Mouse (Mus musculus) C2C12 (cell line): ENCODE measurements around the gene Gm21885. TPM values are rescaled to one million over a fixed set of nuclear protein-coding genes. Genes with fewer than 3 reads are reported as not detected.
A peak's percentile ranks its signal among the peaks of the same experiment; 100 is the strongest.

Source experiments
- H3K27me3 ChIP-seq: one replicate; pipeline ENCODE4 v1.6.1; 2011; ENCODE audit not compliant: control insufficient read depth, insufficient read depth, insufficient read length
- H3K36me3 ChIP-seq: one replicate; pipeline ENCODE4 v1.6.1; 2011; ENCODE audit not compliant: control insufficient read depth, insufficient read depth
- H3K4me3 ChIP-seq: one replicate; pipeline ENCODE4 v1.5.1; 2011; ENCODE audit warnings: mild to moderate bottlenecking, control low read depth; ENCODE audit not compliant: poor library complexity, insufficient read depth, severe bottlenecking
- H3K79me2 ChIP-seq: one replicate; pipeline ENCODE4 v1.6.1; 2011; ENCODE audit not compliant: control insufficient read depth, insufficient read depth
- H3K79me3 ChIP-seq: one replicate; pipeline ENCODE4 v1.6.1; 2011; ENCODE audit warnings: low read depth, control low read depth
- H3ac ChIP-seq: one replicate; pipeline ENCODE3; 2011; ENCODE audit warnings: low read depth; ENCODE audit not compliant: control insufficient read depth, insufficient read length
- CEBPB ChIP-seq: IDR thresholded peaks from one replicate; pipeline ENCODE4 v1.6.1; 2011; ENCODE audit warnings: low read depth, mild to moderate bottlenecking, control low read depth, moderate library complexity
- CTCF ChIP-seq: IDR thresholded peaks from one replicate; pipeline ENCODE4 v1.5.1; 2011; ENCODE audit not compliant: control insufficient read depth, insufficient read depth, insufficient read length
- FOSL1 ChIP-seq: IDR thresholded peaks from one replicate; pipeline ENCODE4 v1.8.0; 2011; ENCODE audit warnings: mild to moderate bottlenecking, low read length; ENCODE audit not compliant: poor library complexity, insufficient read depth, severe bottlenecking
- MAX ChIP-seq: IDR thresholded peaks from one replicate; pipeline ENCODE4 v1.6.1; 2011; ENCODE audit warnings: mild to moderate bottlenecking, control low read depth
- MYOD1 ChIP-seq: IDR thresholded peaks from one replicate; pipeline ENCODE4 v1.6.1; 2011; ENCODE audit warnings: low read depth; ENCODE audit not compliant: control insufficient read depth, insufficient read length
- MYOG ChIP-seq: IDR thresholded peaks from one replicate; pipeline ENCODE4 v1.6.1; 2011; ENCODE audit not compliant: control insufficient read depth, insufficient read length; ENCODE audit errors: extremely low read depth
- USF1 ChIP-seq: IDR thresholded peaks from one replicate; pipeline ENCODE4 v1.6.1; 2011; ENCODE audit warnings: low read depth, mild to moderate bottlenecking, control low read depth, moderate library complexity
- polyA plus RNA-seq: library from polyadenylated mRNA; unstranded; fragments of >200 nt; fragmentation: generic; extraction: Trizol; gene quantifications from one replicate; pipeline ENCODE4 v1.2.1, GENCODE M21; 2012; ENCODE audit warnings: missing spikeins

Gm21885 gene
- polyA plus RNA-seq, 1 experiment, result not detected

- H3K79me2 ChIP-seq, result no peaks in the 10 kb centered on the region
- no peaks in the 10 kb centered on the region for H3K79me3 ChIP-seq
- H3ac ChIP-seq, result no peak overlapping the region
- no peak overlapping the region for H3K4me3 ChIP-seq
- TF ChIP-seq CEBPB (no peak), FOSL1 (no peak), CTCF (no peak), USF1 (no peak), MAX (no peak), MYOG (no peak), MYOD1 (no peak)
- H3K36me3 ChIP-seq, result no peaks in the 10 kb centered on the region
- no peaks in the 10 kb centered on the region for H3K27me3 ChIP-seq
These were observed 8.4 kb upstream of the Gm21885 start for GRCm38 (mm10) chr11:94272960-94273927.

- Histone ChIP-seq H3K4me3 (no peak overlapping the region), H3K79me2 (no peaks in the 10 kb centered on the region), H3K79me3 (no peaks in the 10 kb centered on the region), H3K36me3 (no peaks in the 10 kb centered on the region), H3K27me3 (no peaks in the 10 kb centered on the region), H3ac (no peak overlapping the region)
- TF ChIP-seq MYOG (no peak), CTCF (no peak), MYOD1 (no peak), CEBPB (no peak), MAX (no peak), FOSL1 (no peak), USF1 (no peak)
These were observed 7.3 kb upstream of the Gm21885 start for GRCm38 (mm10) chr11:94274206-94274867.

- H3K27me3 ChIP-seq, result no peaks in the 10 kb centered on the region
- no peaks in the 10 kb centered on the region for H3K79me3 ChIP-seq
- H3K4me3 ChIP-seq, result no peak overlapping the region
- H3K79me2 ChIP-seq, result no peaks in the 10 kb centered on the region
- H3ac ChIP-seq, result no peak overlapping the region
- H3K36me3 ChIP-seq, result no peaks in the 10 kb centered on the region
- TF ChIP-seq FOSL1, result no peak
- no peak for TF ChIP-seq CEBPB
- TF ChIP-seq MYOD1, result no peak
- no peak for TF ChIP-seq USF1
- TF ChIP-seq CTCF, result no peak
- TF ChIP-seq MYOG, result no peak
- no peak for TF ChIP-seq MAX
These were observed 6.4 kb upstream of the Gm21885 start for GRCm38 (mm10) chr11:94275226-94275625.

GRCm38 (mm10) chr11:94275686-94276085 lies 6.0 kb upstream of the Gm21885 start:
- Histone ChIP-seq H3K79me3 (no peaks in the 10 kb centered on the region), H3K4me3 (no peak overlapping the region), H3K36me3 (no peaks in the 10 kb centered on the region), H3K27me3 (no peaks in the 10 kb centered on the region), H3ac (no peak overlapping the region), H3K79me2 (no peaks in the 10 kb centered on the region)
- TF ChIP-seq FOSL1, result no peak
- TF ChIP-seq CTCF, result no peak
- no peak for TF ChIP-seq CEBPB
- TF ChIP-seq MAX, result no peak
- no peak for TF ChIP-seq MYOG
- TF ChIP-seq USF1, result no peak
- no peak for TF ChIP-seq MYOD1

GRCm38 (mm10) chr11:94276869-94277337 lies 4.8 kb upstream of the Gm21885 start:
- Histone ChIP-seq H3K27me3 (no peaks in the 10 kb centered on the region), H3K4me3 (no peak overlapping the region), H3ac (no peak overlapping the region), H3K79me2 (no peaks in the 10 kb centered on the region), H3K36me3 (peaks cover 8% of the 10 kb centered on the region), H3K79me3 (no peaks in the 10 kb centered on the region)
- TF ChIP-seq MAX, result peak; percentile 88
- TF ChIP-seq USF1, result no peak
- TF ChIP-seq CTCF, result peak; percentile 90

GRCm38 (mm10) chr11:94282291-94282690 lies 618 bp downstream of the Gm21885 start:
- Histone ChIP-seq H3K36me3 (peaks cover 42% of the 10 kb centered on the region), H3K79me3 (no peaks in the 10 kb centered on the region), H3K27me3 (no peaks in the 10 kb centered on the region), H3ac (no peak overlapping the region), H3K79me2 (no peaks in the 10 kb centered on the region), H3K4me3 (no peak overlapping the region)
- no peak for TF ChIP-seq MYOD1
- no peak for TF ChIP-seq MAX
- TF ChIP-seq USF1, result no peak
- TF ChIP-seq FOSL1, result no peak
- no peak for TF ChIP-seq CTCF
- TF ChIP-seq MYOG, result no peak
- TF ChIP-seq CEBPB, result no peak
